Mouse (Mus musculus): Measurements from ENCODE around the gene Tecr. TPM values are rescaled to one million over a fixed set of nuclear protein-coding genes. Genes with fewer than 3 reads are reported as not detected.

Gene Tecr
- total and polyA plus RNA-seq, 3 experiments = 111 to 199 (median 171) TPM

- in situ Hi-C loops (cut with MboI; ENCODE audit: low pct_ligation_motif_present, low pct_unique_long_range_greater_than_20kb, low sequenced_read_pairs) (no loop called here), dilution Hi-C loops (cut with MboI; ENCODE audit: extremely low pct_ligation_motif_present, extremely low pct_unique_long_range_greater_than_20kb, low sequenced_read_pairs) (no loop called here)
- TF ChIP-seq CTCF (conservative IDR thresholded peaks at IDR 0.05 in 1 of 2, IDR thresholded peaks at IDR 0.05 in 1 of 2; ENCODE audit: low read depth in 2 of 2, low read length in 2 of 2) (peak; percentile 13 to 44; a peak in 3 of 4 replicates), EP300 (IDR thresholded peaks at IDR 0.05; ENCODE audit: low read length) (no peak)
- no peaks in the 10 kb centered on the region for H3K27me3 ChIP-seq (replicated peaks)
- H3K4me1 ChIP-seq (ENCODE audit: control insufficient read depth in 1 of 2, insufficient read depth in 2 of 2) = peaks cover 2 to 34% of the 10 kb centered on the region in 2 experiments; a peak in 3 of 4 replicates
- H3K4me2 ChIP-seq (ENCODE audit: insufficient read depth, low read depth, poor library complexity, severe bottlenecking) = no peak overlapping the region
- DNase-seq (ENCODE audit: extremely low read depth) = no peak
- H3K36me3 ChIP-seq (replicated peaks in 1 of 2; ENCODE audit: control insufficient read depth in 1 of 2, insufficient read depth in 1 of 2, low read length in 1 of 2) = peaks cover 0 to 14% of the 10 kb centered on the region in 2 experiments
- no peak overlapping the region for H3K9ac ChIP-seq (ENCODE audit: insufficient read depth, low read depth)
- no peak overlapping the region for H3K27ac ChIP-seq (ENCODE audit: insufficient read depth, low read depth)
- H3K9me3 ChIP-seq (replicated peaks; ENCODE audit: low read length) = peaks cover 2% of the 10 kb centered on the region
- H3K4me3 ChIP-seq (replicated peaks in 1 of 3; ENCODE audit: low read depth in 2 of 3, low read length in 2 of 3, poor library complexity in 1 of 3) = no peak overlapping the region
- no peaks in the 10 kb centered on the region for H3K79me2 ChIP-seq (replicated peaks; ENCODE audit: control insufficient read depth, extremely low read depth, insufficient read depth, poor library complexity, severe bottlenecking)
Measured at GRCm38 (mm10) chr8:83656484-83657246, 48.9 kb upstream of the Tecr start.

DNA sequence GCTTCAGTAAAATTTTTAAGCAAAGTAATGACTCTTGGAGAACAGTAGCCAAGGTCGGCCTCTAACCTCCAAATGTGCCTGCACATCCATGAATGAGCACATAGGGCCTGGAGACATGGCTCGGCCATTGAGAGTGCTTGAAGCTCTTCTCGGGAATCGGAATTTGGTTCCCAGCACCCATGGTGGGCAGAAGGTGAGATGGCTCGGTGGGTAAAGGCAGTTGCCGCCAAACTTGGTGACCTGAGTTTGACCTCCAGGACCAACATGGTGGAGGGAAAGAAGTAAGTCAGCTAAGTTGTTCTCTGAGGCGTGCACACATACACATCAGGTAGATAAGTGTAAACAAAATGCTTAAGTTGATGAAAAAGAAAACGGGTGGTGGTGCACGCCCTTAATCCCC is 48.3 kb upstream of the Tecr start:
- H3K27ac ChIP-seq (ENCODE audit: insufficient read depth, low read depth) = no peak overlapping the region
- no peak overlapping the region for H3K4me2 ChIP-seq (ENCODE audit: insufficient read depth, low read depth, poor library complexity, severe bottlenecking)
- peaks cover 2 to 35% of the 10 kb centered on the region in 2 experiments; a peak in 3 of 4 replicates for H3K4me1 ChIP-seq (ENCODE audit: control insufficient read depth in 1 of 2, insufficient read depth in 2 of 2)
- H3K9me3 ChIP-seq (replicated peaks; ENCODE audit: low read length) = peaks cover 5% of the 10 kb centered on the region
- H3K79me2 ChIP-seq (replicated peaks; ENCODE audit: control insufficient read depth, extremely low read depth, insufficient read depth, poor library complexity, severe bottlenecking) = no peaks in the 10 kb centered on the region
- H3K4me3 ChIP-seq (replicated peaks in 1 of 3; ENCODE audit: low read depth in 2 of 3, low read length in 2 of 3, poor library complexity in 1 of 3) = no peak overlapping the region
- no peak for DNase-seq (ENCODE audit: extremely low read depth)
- no peaks in the 10 kb centered on the region for H3K27me3 ChIP-seq (replicated peaks)
- in situ Hi-C loops (cut with MboI; ENCODE audit: low pct_ligation_motif_present, low pct_unique_long_range_greater_than_20kb, low sequenced_read_pairs) = no loop called here
- dilution Hi-C loops (cut with MboI; ENCODE audit: extremely low pct_ligation_motif_present, extremely low pct_unique_long_range_greater_than_20kb, low sequenced_read_pairs) = no loop called here
- TF ChIP-seq TBP (conservative IDR thresholded peaks at IDR 0.05; ENCODE audit: low read depth, low read length) (no peak), NRF1 (IDR thresholded peaks at IDR 0.05; ENCODE audit: low read depth, low read length) (no peak), ZKSCAN1 (IDR thresholded peaks at IDR 0.05; ENCODE audit: borderline replicate concordance, low read depth, low read length) (no peak), KAT2A (IDR thresholded peaks at IDR 0.05; ENCODE audit: insufficient replicate concordance, low read length) (no peak), IRF4 (IDR thresholded peaks at IDR 0.05; ENCODE audit: low read depth, low read length) (no peak), MAX (IDR thresholded peaks at IDR 0.05; ENCODE audit: low read length) (no peak), RCOR1 (conservative IDR thresholded peaks at IDR 0.05; ENCODE audit: low read depth, low read length) (no peak), NELFE (IDR thresholded peaks at IDR 0.05; ENCODE audit: low read depth, low read length) (no peak), MAZ (IDR thresholded peaks at IDR 0.05; ENCODE audit: low read depth, low read length) (no peak), BHLHE40 (IDR thresholded peaks at IDR 0.05; ENCODE audit: low read depth, low read length) (no peak), CHD2 (IDR thresholded peaks at IDR 0.05; ENCODE audit: low read length) (no peak), CTCF (conservative IDR thresholded peaks at IDR 0.05 in 1 of 2, IDR thresholded peaks at IDR 0.05 in 1 of 2; ENCODE audit: low read depth in 2 of 2, low read length in 2 of 2) (no peak)
- no peak overlapping the region for H3K9ac ChIP-seq (ENCODE audit: insufficient read depth, low read depth)
- peaks cover 0 to 10% of the 10 kb centered on the region in 2 experiments for H3K36me3 ChIP-seq (replicated peaks in 1 of 2; ENCODE audit: control insufficient read depth in 1 of 2, insufficient read depth in 1 of 2, low read length in 1 of 2)

Data from CH12.LX (cell line).